Mouse (Mus musculus): ENCODE measurements around the gene Glycam1. TPM values are rescaled to one million over a fixed set of nuclear protein-coding genes. Genes with fewer than 3 reads are reported as not detected.

Glycam1 gene
- polyA plus RNA-seq, 1 experiment from 2014 or later: not detected

- Histone ChIP-seq H3K4me1 (ENCODE audit: control insufficient read depth, insufficient read depth, low read length) (no peaks in the 10 kb centered on the region), H3K27me3 (ENCODE audit: control insufficient read depth, insufficient read depth, low read length) (no peaks in the 10 kb centered on the region; the same call in 1 of the 2 replicates), H3K4me2 (replicated peaks; ENCODE audit: low read depth, low read length) (no peak overlapping the region), H3K9ac (replicated peaks; ENCODE audit: low read depth, low read length) (no peak overlapping the region), H3K27ac (ENCODE audit: low read length) (no peak overlapping the region), H3K9me3 (ENCODE audit: control insufficient read depth, low read depth, low read length) (no peaks in the 10 kb centered on the region), H3K4me3 (ENCODE audit: low read depth, low read length) (no peak overlapping the region), H3K36me3 (ENCODE audit: control insufficient read depth, insufficient read depth, low read length) (no peaks in the 10 kb centered on the region)
- no peak for ATAC-seq (ENCODE audit: insufficient number of reproducible peaks, insufficient read depth, low FRiP score, low read depth)
Measured at GRCm38 (mm10) chr15:103542526-103542925, 22.4 kb downstream of the Glycam1 start.

GRCm38 (mm10) chr15:103540646-103541045 is 24.2 kb downstream of the Glycam1 start:
- H3K4me2 ChIP-seq (replicated peaks; ENCODE audit: low read depth, low read length): no peak overlapping the region
- H3K4me1 ChIP-seq (ENCODE audit: control insufficient read depth, insufficient read depth, low read length): 0 out of 2 replicates have a peak, but pooled peaks cover 3% of the 10 kb centered on the region
- H3K36me3 ChIP-seq (ENCODE audit: control insufficient read depth, insufficient read depth, low read length): no peaks in the 10 kb centered on the region
- no peaks in the 10 kb centered on the region; the same call in 1 of the 2 replicates for H3K27me3 ChIP-seq (ENCODE audit: control insufficient read depth, insufficient read depth, low read length)
- no peak overlapping the region for H3K27ac ChIP-seq (ENCODE audit: low read length)
- ATAC-seq (ENCODE audit: insufficient number of reproducible peaks, insufficient read depth, low FRiP score, low read depth): no peak
- 83% methylated on average over 1 of the region's 1 CpGs for WGBS
- no peaks in the 10 kb centered on the region for H3K9me3 ChIP-seq (ENCODE audit: control insufficient read depth, low read depth, low read length)
- H3K4me3 ChIP-seq (ENCODE audit: low read depth, low read length): no peak overlapping the region
- H3K9ac ChIP-seq (replicated peaks; ENCODE audit: low read depth, low read length): no peak overlapping the region

GRCm38 (mm10) chr15:103539259-103539658 is 25.6 kb downstream of the Glycam1 start:
- Histone ChIP-seq H3K27me3 (ENCODE audit: control insufficient read depth, insufficient read depth, low read length) (no peaks in the 10 kb centered on the region; the same call in 1 of the 2 replicates), H3K4me2 (replicated peaks; ENCODE audit: low read depth, low read length) (no peak overlapping the region), H3K4me1 (ENCODE audit: control insufficient read depth, insufficient read depth, low read length) (0 out of 2 replicates have a peak, but pooled peaks cover 3% of the 10 kb centered on the region), H3K9me3 (ENCODE audit: control insufficient read depth, low read depth, low read length) (no peaks in the 10 kb centered on the region), H3K36me3 (ENCODE audit: control insufficient read depth, insufficient read depth, low read length) (no peaks in the 10 kb centered on the region), H3K27ac (ENCODE audit: low read length) (no peak overlapping the region), H3K9ac (replicated peaks; ENCODE audit: low read depth, low read length) (no peak overlapping the region; the same call in 1 of the 2 replicates), H3K4me3 (ENCODE audit: low read depth, low read length) (no peak overlapping the region)
- 46% methylated on average over 2 of the region's 2 CpGs for WGBS
- ATAC-seq (ENCODE audit: insufficient number of reproducible peaks, insufficient read depth, low FRiP score, low read depth): no peak

GRCm38 (mm10) chr15:103537822-103538213 is 27.1 kb downstream of the Glycam1 start, which contains the start of gene Ppp1r1a:
TSS of gene Ppp1r1a (minus strand) at chr15:103538003.
- H3K36me3 ChIP-seq (ENCODE audit: control insufficient read depth, insufficient read depth, low read length): no peaks in the 10 kb centered on the region
- H3K27ac ChIP-seq (ENCODE audit: low read length): no peak within 1 kb of the TSS
- no peaks in the 10 kb centered on the region; the same call in 1 of the 2 replicates for H3K27me3 ChIP-seq (ENCODE audit: control insufficient read depth, insufficient read depth, low read length)
- peak within 1 kb of the TSS; percentile 91 for H3K4me2 ChIP-seq (replicated peaks; ENCODE audit: low read depth, low read length)
- WGBS: under 1% methylated on average over 36 of the region's 36 CpGs
- peak within 1 kb of the TSS; percentile 49 for H3K9ac ChIP-seq (replicated peaks; ENCODE audit: low read depth, low read length)
- no peaks in the 10 kb centered on the region for H3K9me3 ChIP-seq (ENCODE audit: control insufficient read depth, low read depth, low read length)
- ATAC-seq (ENCODE audit: insufficient number of reproducible peaks, insufficient read depth, low FRiP score, low read depth): peak; percentile 83
- H3K4me1 ChIP-seq (ENCODE audit: control insufficient read depth, insufficient read depth, low read length): 0 out of 2 replicates have a peak, but pooled peaks cover 3% of the 10 kb centered on the region
- peak within 1 kb of the TSS; percentile 67 for H3K4me3 ChIP-seq (ENCODE audit: low read depth, low read length)

- Histone ChIP-seq H3K9ac (replicated peaks; ENCODE audit: low read depth, low read length) (peak overlapping the region; percentile 49), H3K27ac (ENCODE audit: low read length) (no peak overlapping the region), H3K9me3 (ENCODE audit: control insufficient read depth, low read depth, low read length) (no peaks in the 10 kb centered on the region), H3K4me1 (ENCODE audit: control insufficient read depth, insufficient read depth, low read length) (0 out of 2 replicates have a peak, but pooled peaks cover 3% of the 10 kb centered on the region), H3K4me3 (ENCODE audit: low read depth, low read length) (peak overlapping the region; percentile 67), H3K36me3 (ENCODE audit: control insufficient read depth, insufficient read depth, low read length) (no peaks in the 10 kb centered on the region), H3K27me3 (ENCODE audit: control insufficient read depth, insufficient read depth, low read length) (no peaks in the 10 kb centered on the region; the same call in 1 of the 2 replicates), H3K4me2 (replicated peaks; ENCODE audit: low read depth, low read length) (peak overlapping the region; percentile 91)
- ATAC-seq (ENCODE audit: insufficient number of reproducible peaks, insufficient read depth, low FRiP score, low read depth): peak; percentile 59
- whole genome bisulfite sequencing: 3% methylated on average over 37 of the region's 37 CpGs
Measured at GRCm38 (mm10) chr15:103537011-103537821, 27.7 kb downstream of the Glycam1 start.

- H3K4me3 ChIP-seq (ENCODE audit: low read depth, low read length): no peak overlapping the region
- H3K4me1 ChIP-seq (ENCODE audit: control insufficient read depth, insufficient read depth, low read length): 0 out of 2 replicates have a peak, but pooled peaks cover 3% of the 10 kb centered on the region
- 36% methylated on average over 2 of the region's 2 CpGs for WGBS
- no peaks in the 10 kb centered on the region; the same call in 1 of the 2 replicates for H3K27me3 ChIP-seq (ENCODE audit: control insufficient read depth, insufficient read depth, low read length)
- H3K9me3 ChIP-seq (ENCODE audit: control insufficient read depth, low read depth, low read length): no peaks in the 10 kb centered on the region
- H3K4me2 ChIP-seq (replicated peaks; ENCODE audit: low read depth, low read length): peak overlapping the region; percentile 91; the same call in 1 of the 2 replicates
- H3K27ac ChIP-seq (ENCODE audit: low read length): no peak overlapping the region
- no peak for ATAC-seq (ENCODE audit: insufficient number of reproducible peaks, insufficient read depth, low FRiP score, low read depth)
- no peaks in the 10 kb centered on the region for H3K36me3 ChIP-seq (ENCODE audit: control insufficient read depth, insufficient read depth, low read length)
- no peak overlapping the region for H3K9ac ChIP-seq (replicated peaks; ENCODE audit: low read depth, low read length)
Measured at GRCm38 (mm10) chr15:103536456-103536855, 28.4 kb downstream of the Glycam1 start.

GRCm38 (mm10) chr15:103535786-103536185 is 29.1 kb downstream of the Glycam1 start:
- H3K9ac ChIP-seq (replicated peaks; ENCODE audit: low read depth, low read length): no peak overlapping the region
- 0 out of 2 replicates have a peak, but pooled peaks cover 3% of the 10 kb centered on the region for H3K4me1 ChIP-seq (ENCODE audit: control insufficient read depth, insufficient read depth, low read length)
- H3K27ac ChIP-seq (ENCODE audit: low read length): no peak overlapping the region
- H3K36me3 ChIP-seq (ENCODE audit: control insufficient read depth, insufficient read depth, low read length): no peaks in the 10 kb centered on the region
- ATAC-seq (ENCODE audit: insufficient number of reproducible peaks, insufficient read depth, low FRiP score, low read depth): no peak
- 79% methylated on average over 1 of the region's 1 CpGs for WGBS
- H3K27me3 ChIP-seq (ENCODE audit: control insufficient read depth, insufficient read depth, low read length): no peaks in the 10 kb centered on the region; the same call in 1 of the 2 replicates
- no peaks in the 10 kb centered on the region for H3K9me3 ChIP-seq (ENCODE audit: control insufficient read depth, low read depth, low read length)
- no peak overlapping the region for H3K4me3 ChIP-seq (ENCODE audit: low read depth, low read length)
- H3K4me2 ChIP-seq (replicated peaks; ENCODE audit: low read depth, low read length): no peak overlapping the region

- no peaks in the 10 kb centered on the region; the same call in 1 of the 2 replicates for H3K27me3 ChIP-seq (ENCODE audit: control insufficient read depth, insufficient read depth, low read length)
- WGBS: 80% methylated on average over 2 of the region's 2 CpGs
- 0 out of 2 replicates have a peak, but pooled peaks cover 3% of the 10 kb centered on the region for H3K4me1 ChIP-seq (ENCODE audit: control insufficient read depth, insufficient read depth, low read length)
- no peak overlapping the region for H3K4me2 ChIP-seq (replicated peaks; ENCODE audit: low read depth, low read length)
- H3K4me3 ChIP-seq (ENCODE audit: low read depth, low read length): no peak overlapping the region
- no peaks in the 10 kb centered on the region for H3K36me3 ChIP-seq (ENCODE audit: control insufficient read depth, insufficient read depth, low read length)
- H3K27ac ChIP-seq (ENCODE audit: low read length): no peak overlapping the region
- H3K9me3 ChIP-seq (ENCODE audit: control insufficient read depth, low read depth, low read length): no peaks in the 10 kb centered on the region
- H3K9ac ChIP-seq (replicated peaks; ENCODE audit: low read depth, low read length): no peak overlapping the region
- no peak for ATAC-seq (ENCODE audit: insufficient number of reproducible peaks, insufficient read depth, low FRiP score, low read depth)
Measured at GRCm38 (mm10) chr15:103535030-103535429, 29.9 kb downstream of the Glycam1 start.

Data from stomach, embryonic 14.5 days (tissue).